Mouse (Mus musculus): ENCODE results near the gene Plekha7. TPM values are rescaled to one million over a fixed set of nuclear protein-coding genes. Genes with fewer than 3 reads are reported as not detected.

Gene Plekha7
- polyA plus RNA-seq, 1 experiment = 3.8 TPM

DNA sequence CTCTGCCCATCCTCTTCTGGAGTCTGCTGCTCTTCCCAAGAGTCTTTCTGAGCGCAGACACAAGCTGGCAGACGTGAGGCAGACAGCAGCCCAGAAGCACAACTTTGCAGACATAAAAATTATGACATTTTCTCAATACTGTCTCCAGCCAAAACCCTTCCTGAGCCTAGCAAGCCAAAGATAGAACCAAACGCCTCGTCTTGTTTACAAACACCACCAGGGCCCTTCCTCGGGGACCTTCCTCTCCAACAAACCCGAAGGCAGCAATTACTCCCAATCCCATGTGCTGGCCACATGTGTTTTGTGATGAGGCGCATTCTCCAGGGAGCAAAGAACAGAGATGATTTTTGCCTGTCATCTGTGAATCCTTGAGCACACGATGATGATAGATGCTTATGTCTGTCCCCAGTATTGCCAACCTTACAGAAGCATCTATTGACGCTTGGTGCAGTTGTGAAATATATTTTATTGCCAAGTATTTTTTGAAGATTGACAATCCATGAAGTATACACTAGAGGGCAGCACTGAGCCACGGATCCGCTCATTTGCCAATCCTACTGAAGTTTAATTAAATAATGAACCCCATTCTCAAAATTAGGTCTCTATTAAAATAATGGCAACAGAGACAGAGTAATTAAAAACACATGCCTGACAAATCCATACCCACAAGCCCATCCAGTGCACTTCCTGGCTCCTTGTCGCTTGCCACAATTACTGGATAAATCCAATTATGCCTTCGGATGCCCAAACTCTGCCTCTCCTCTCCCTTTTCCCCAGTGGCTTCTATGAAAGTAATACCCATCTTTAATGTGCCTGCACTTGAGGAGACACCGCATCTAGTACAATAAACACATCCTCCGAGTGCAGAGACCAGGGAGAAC lies 62.1 kb downstream of the Plekha7 start:
- H3K27ac ChIP-seq (ENCODE audit: insufficient read depth, low read length) = no peak overlapping the region
- WGBS = 31% methylated on average over 15 of the region's 15 CpGs
- 0 out of 2 replicates have a peak, but pooled peaks cover 1% of the 10 kb centered on the region for H3K27me3 ChIP-seq (ENCODE audit: control insufficient read depth, insufficient read depth, low read length)
- H3K36me3 ChIP-seq (ENCODE audit: control insufficient read depth, insufficient read depth, low read length) = no peaks in the 10 kb centered on the region
- peak in 1 of 2 experiments; percentile 14 for DNase-seq (ENCODE audit: low read depth in 1 of 2, low spot score in 2 of 2)
- no peak for TF ChIP-seq CTCF (IDR thresholded peaks at IDR 0.05; ENCODE audit: extremely low read depth, insufficient read depth, insufficient read length, insufficient replicate concordance)
- no peak for TF ChIP-seq POLR2A (IDR thresholded peaks at IDR 0.05; ENCODE audit: low read depth, low read length)
- H3K4me3 ChIP-seq (ENCODE audit: extremely low read depth, insufficient read depth, insufficient read length) = no peak overlapping the region
- no peaks in the 10 kb centered on the region for H3K4me1 ChIP-seq (ENCODE audit: control insufficient read depth, insufficient read depth, insufficient read length)

DNA sequence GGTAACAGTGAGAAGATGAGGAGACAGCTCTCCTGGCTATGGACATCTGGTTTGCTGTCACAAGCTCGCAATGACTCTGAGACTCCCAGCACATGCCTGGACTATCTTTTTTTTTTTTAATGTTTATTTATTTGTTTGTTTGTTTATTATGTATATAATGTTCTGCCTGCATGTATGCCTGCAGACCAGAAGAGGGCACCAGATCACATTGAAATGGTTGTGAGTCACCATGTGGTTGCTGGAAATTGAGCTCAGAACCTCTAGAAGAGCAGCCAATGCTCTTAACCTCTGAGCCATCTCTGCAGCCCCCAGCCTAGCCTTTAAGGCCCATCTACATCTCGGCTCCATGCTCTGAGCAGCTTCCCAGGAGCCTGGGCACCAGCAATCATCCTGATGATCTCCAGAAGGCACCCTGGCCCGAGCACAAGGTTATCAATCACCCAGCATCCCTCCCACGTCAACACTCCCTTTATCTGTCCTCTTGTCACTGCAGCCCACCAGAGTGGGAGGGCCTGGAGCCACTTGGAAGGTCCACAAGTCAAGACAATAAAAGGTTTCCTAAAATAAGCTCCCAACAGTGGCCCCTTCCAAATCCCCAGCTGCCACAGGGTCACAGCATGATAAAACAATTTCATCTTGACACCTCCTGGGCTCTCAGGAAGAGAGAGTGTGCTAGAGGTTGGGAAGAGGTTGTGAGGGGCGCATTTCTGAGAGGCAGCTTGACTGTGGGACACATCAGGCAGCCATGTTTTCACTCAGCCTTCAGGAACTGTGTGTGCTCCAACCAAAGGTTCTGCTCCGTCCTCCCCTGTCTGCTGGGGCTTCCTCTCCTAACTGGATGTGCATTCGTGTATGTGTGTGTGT lies 63.6 kb downstream of the Plekha7 start:
- WGBS = 71% methylated on average over 7 of the region's 7 CpGs
- 0 out of 2 replicates have a peak, but pooled peaks cover 1% of the 10 kb centered on the region for H3K27me3 ChIP-seq (ENCODE audit: control insufficient read depth, insufficient read depth, low read length)
- no peak for DNase-seq (ENCODE audit: low read depth in 1 of 2, low spot score in 2 of 2)
- H3K4me1 ChIP-seq (ENCODE audit: control insufficient read depth, insufficient read depth, insufficient read length) = no peaks in the 10 kb centered on the region
- TF ChIP-seq CTCF (IDR thresholded peaks at IDR 0.05; ENCODE audit: extremely low read depth, insufficient read depth, insufficient read length, insufficient replicate concordance) (no peak), POLR2A (IDR thresholded peaks at IDR 0.05; ENCODE audit: low read depth, low read length) (no peak)
- no peaks in the 10 kb centered on the region for H3K36me3 ChIP-seq (ENCODE audit: control insufficient read depth, insufficient read depth, low read length)
- no peak overlapping the region for H3K27ac ChIP-seq (ENCODE audit: insufficient read depth, low read length)
- H3K4me3 ChIP-seq (ENCODE audit: extremely low read depth, insufficient read depth, insufficient read length) = no peak overlapping the region

DNA sequence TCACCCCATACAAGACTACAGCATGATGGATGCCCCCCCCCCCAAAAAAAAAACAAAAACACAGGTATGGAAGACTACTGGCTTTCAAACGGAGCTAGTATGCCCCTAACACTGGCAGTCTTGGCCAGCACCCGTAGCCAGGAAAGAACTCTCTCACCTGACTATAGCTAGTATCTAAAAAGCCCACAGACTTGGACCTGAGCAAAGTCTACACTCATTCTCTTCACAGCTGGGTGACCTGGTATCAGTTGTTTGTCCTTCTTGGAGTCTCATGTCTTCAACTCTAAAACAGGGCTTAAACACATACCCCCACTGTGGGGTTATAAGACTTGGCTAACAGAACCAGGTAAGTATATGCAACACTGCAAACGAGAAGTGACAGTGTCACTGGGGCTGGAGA lies 65.4 kb downstream of the Plekha7 start:
- H3K27ac ChIP-seq (ENCODE audit: insufficient read depth, low read length) = no peak overlapping the region

DNA sequence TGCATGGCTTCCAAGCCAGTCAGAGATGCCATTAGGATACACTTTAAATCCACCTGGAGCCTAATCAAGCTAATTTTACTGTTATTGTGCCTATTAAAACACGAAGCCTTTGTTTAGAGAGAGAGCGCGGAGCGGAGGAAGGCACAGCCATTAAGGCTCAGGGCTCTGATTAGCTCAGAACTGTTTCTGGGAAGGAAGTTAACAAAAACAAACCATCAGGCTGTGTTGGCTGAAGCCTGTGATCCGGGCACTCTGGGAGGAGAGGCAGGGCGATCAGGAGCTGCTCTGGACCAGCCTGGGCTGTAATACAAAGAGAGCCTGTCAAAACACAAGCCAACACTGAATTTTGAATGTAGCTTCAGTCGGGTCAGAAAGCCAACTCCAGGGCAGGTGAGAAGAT lies 66.6 kb downstream of the Plekha7 start:
- Histone ChIP-seq H3K4me1 (ENCODE audit: control insufficient read depth, insufficient read depth, insufficient read length) (no peaks in the 10 kb centered on the region), H3K27me3 (ENCODE audit: control insufficient read depth, insufficient read depth, low read length) (0 out of 2 replicates have a peak, but pooled peaks cover 5% of the 10 kb centered on the region), H3K27ac (ENCODE audit: insufficient read depth, low read length) (no peak overlapping the region), H3K4me3 (ENCODE audit: extremely low read depth, insufficient read depth, insufficient read length) (no peak overlapping the region), H3K36me3 (ENCODE audit: control insufficient read depth, insufficient read depth, low read length) (no peaks in the 10 kb centered on the region)
- 73% methylated on average over 7 of the region's 7 CpGs for WGBS
- DNase-seq (ENCODE audit: low read depth in 1 of 2, low spot score in 2 of 2) = no peak
- TF ChIP-seq CTCF (IDR thresholded peaks at IDR 0.05; ENCODE audit: extremely low read depth, insufficient read depth, insufficient read length, insufficient replicate concordance) (no peak), POLR2A (IDR thresholded peaks at IDR 0.05; ENCODE audit: low read depth, low read length) (no peak)

More for the DNA sequence above, 65.4 kb downstream of the Plekha7 start:
- H3K36me3 ChIP-seq (ENCODE audit: control insufficient read depth, insufficient read depth, low read length) = no peaks in the 10 kb centered on the region
- 0 out of 2 replicates have a peak, but pooled peaks cover 1% of the 10 kb centered on the region for H3K27me3 ChIP-seq (ENCODE audit: control insufficient read depth, insufficient read depth, low read length)
- no peaks in the 10 kb centered on the region for H3K4me1 ChIP-seq (ENCODE audit: control insufficient read depth, insufficient read depth, insufficient read length)
- whole genome bisulfite sequencing = 82% methylated on average over 3 of the region's 3 CpGs
- no peak overlapping the region for H3K4me3 ChIP-seq (ENCODE audit: extremely low read depth, insufficient read depth, insufficient read length)
- no peak for DNase-seq (ENCODE audit: low read depth in 1 of 2, low spot score in 2 of 2)
- TF ChIP-seq POLR2A (IDR thresholded peaks at IDR 0.05; ENCODE audit: low read depth, low read length) = no peak
- TF ChIP-seq CTCF (IDR thresholded peaks at IDR 0.05; ENCODE audit: extremely low read depth, insufficient read depth, insufficient read length, insufficient replicate concordance) = no peak

DNA sequence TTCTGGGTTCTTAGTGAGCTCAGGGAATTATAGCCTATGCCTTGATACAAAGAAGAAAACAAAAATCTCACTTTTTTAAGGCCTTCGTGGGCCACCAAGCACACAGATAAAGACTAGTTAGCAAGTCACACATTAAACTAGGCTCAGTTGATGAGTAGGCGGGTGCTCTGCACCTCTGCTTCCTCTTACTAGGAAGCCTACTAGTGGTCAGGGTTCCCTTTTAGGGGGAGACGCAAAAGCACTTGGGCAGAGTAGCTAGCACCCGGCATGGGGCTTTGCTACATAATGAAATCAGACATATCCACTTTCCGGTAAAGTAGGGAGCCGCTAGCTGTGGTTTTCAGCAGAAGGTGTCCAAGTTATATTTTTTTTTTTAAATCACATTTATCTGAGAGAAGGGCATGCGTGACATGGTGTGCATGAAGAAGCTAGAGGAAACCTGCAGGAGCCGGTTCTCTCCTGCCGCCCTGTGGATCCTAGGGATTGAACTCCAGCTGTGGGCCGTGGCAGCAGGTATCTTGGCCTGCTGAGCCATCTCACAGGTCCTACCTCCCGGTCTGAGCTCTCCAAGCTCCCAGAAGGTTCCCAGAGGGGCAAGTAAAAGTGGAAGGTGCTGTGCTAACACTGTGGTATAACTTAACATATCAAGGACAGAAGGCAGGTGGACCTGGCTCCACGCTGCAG lies 67.2 kb downstream of the Plekha7 start:
- Histone ChIP-seq H3K4me3 (ENCODE audit: extremely low read depth, insufficient read depth, insufficient read length) (no peak overlapping the region), H3K36me3 (ENCODE audit: control insufficient read depth, insufficient read depth, low read length) (no peaks in the 10 kb centered on the region), H3K4me1 (ENCODE audit: control insufficient read depth, insufficient read depth, insufficient read length) (no peaks in the 10 kb centered on the region), H3K27me3 (ENCODE audit: control insufficient read depth, insufficient read depth, low read length) (0 out of 2 replicates have a peak, but pooled peaks cover 5% of the 10 kb centered on the region), H3K27ac (ENCODE audit: insufficient read depth, low read length) (no peak overlapping the region)
- WGBS = 51% methylated on average over 12 of the region's 12 CpGs
- DNase-seq (ENCODE audit: low read depth in 1 of 2, low spot score in 2 of 2) = no peak
- TF ChIP-seq CTCF (IDR thresholded peaks at IDR 0.05; ENCODE audit: extremely low read depth, insufficient read depth, insufficient read length, insufficient replicate concordance) (no peak), POLR2A (IDR thresholded peaks at IDR 0.05; ENCODE audit: low read depth, low read length) (no peak)

DNA sequence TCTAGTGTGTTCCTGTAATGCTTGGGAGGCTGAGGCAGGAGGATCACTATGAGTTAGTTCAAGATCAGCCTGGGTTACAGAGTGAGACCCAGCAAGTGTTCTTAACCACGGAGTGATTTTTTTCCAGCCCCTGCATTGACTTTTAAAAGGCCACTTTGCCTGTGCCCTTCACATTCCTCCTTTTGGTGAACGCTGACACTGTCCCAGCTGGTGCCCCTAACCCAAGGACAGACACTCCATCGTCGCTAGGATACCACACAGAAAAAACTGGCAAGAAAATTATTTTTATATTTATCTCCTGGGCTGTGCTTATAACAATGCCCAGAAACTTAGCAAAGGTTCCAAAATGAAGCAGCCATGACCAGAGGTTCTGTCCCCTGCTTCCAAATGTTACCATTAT lies 67.8 kb downstream of the Plekha7 start:
- no peaks in the 10 kb centered on the region for H3K36me3 ChIP-seq (ENCODE audit: control insufficient read depth, insufficient read depth, low read length)
- 82% methylated on average over 4 of the region's 4 CpGs for WGBS
- TF ChIP-seq POLR2A (IDR thresholded peaks at IDR 0.05; ENCODE audit: low read depth, low read length) (no peak), CTCF (IDR thresholded peaks at IDR 0.05; ENCODE audit: extremely low read depth, insufficient read depth, insufficient read length, insufficient replicate concordance) (no peak)
- 0 out of 2 replicates have a peak, but pooled peaks cover 5% of the 10 kb centered on the region for H3K27me3 ChIP-seq (ENCODE audit: control insufficient read depth, insufficient read depth, low read length)
- no peak overlapping the region for H3K4me3 ChIP-seq (ENCODE audit: extremely low read depth, insufficient read depth, insufficient read length)
- no peaks in the 10 kb centered on the region for H3K4me1 ChIP-seq (ENCODE audit: control insufficient read depth, insufficient read depth, insufficient read length)
- DNase-seq (ENCODE audit: low read depth in 1 of 2, low spot score in 2 of 2) = no peak
- H3K27ac ChIP-seq (ENCODE audit: insufficient read depth, low read length) = no peak overlapping the region
